Mouse (Mus musculus): ENCODE data around the gene Gpr85. TPM values are rescaled to one million over a fixed set of nuclear protein-coding genes. Genes with fewer than 3 reads are reported as not detected.
A peak's percentile ranks its signal among the peaks of the same experiment; 100 is the strongest.

The Gpr85 gene
- polyA plus RNA-seq (2016; fragmentation: Nextera tagmentation; extraction: Ambion mirVana) = 4.3 and 5.6 TPM in 2 replicates

DNA sequence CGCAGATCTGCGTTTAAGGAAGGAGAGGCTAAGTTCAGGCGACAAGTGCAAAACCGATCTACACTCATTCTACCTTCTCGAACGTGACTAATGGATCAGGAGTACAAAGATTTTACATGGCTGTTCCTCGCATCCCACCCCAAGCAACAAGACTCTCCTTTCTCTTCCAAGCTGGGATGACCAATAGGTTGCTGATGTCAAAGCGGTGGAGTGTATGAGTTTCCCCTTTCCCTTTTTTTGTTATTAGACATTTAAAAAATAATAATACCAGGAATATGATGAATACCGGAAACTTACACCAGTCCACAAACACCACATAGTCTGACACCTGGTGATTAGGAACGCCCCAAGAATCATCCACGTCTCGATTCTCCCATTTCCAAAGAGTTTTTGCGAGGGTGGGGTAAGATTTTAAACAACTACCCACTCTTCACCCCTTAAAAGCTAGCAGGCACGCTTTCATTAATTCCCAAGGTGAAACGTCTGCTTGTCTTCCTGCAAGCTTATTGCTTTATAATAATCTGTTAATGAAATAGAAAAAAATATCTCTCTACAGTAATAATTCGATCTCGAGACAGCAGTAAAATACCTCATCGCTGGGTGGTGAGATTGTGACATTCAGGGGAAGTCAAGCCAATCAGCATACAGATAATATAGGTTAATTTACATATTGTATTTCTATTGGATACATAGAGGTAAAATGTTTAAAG, at the start of gene Gpr85:
TSS of gene Gpr85 (minus strand) at position 598 of the 710 bp plus-strand sequence.
- H3K36me3 ChIP-seq = no peaks in the 10 kb centered on the region
- H3K9me3 ChIP-seq = no peaks in the 10 kb centered on the region
- no peaks in the 10 kb centered on the region for H3K4me1 ChIP-seq
- WGBS = 48% methylated on average over 18 of the region's 18 CpGs
- H3K4me3 ChIP-seq = peak within 1 kb of the TSS; percentile 69
- H3K27me3 ChIP-seq (ENCODE audit: insufficient read depth, poor library complexity, severe bottlenecking) = no peaks in the 10 kb centered on the region; the same call in 1 of the 2 replicates
- H3K27ac ChIP-seq = peak within 1 kb of the TSS; percentile 94
- no peak for DNase-seq (ENCODE audit: low spot score)

DNA sequence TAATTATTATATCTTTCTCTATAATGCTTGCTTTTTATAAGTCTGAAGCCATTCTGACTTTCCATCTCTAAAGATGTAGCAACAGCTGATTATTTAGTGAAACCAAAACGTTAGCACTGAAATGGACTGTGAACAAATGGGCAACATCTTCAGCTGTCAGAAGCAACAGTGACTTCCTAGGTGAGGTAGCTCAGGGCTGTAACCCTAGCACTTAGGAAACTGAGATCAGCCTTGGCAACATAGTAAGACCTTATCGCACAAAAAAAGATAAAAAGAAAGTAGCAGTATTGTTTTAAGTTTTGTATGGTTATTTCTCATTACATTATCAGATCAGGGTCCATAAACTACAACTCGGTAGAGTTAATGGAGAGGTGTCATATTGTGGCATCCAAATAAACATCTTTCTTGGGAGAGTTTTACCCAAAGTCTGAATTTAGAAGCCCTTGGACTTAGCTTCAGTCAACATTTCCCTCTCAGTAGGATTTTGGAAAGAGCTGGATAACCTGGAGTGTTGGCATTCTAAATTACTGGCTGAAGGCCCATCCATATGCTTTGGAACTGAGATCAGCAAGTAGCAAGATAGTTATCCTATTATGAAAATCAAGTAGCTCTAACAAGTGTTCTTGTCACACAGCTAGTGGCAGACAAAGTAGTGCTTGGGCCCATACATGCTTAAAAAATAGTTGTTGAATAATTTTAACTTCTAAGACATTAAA, 45.3 kb upstream of the Gpr85 start:
- DNase-seq (ENCODE audit: low spot score) = no peak
- no peak overlapping the region for H3K27ac ChIP-seq
- H3K4me1 ChIP-seq = no peaks in the 10 kb centered on the region
- H3K36me3 ChIP-seq = peaks cover 4% of the 10 kb centered on the region; the same call in 1 of the 2 replicates
- 80% methylated on average over 3 of the region's 3 CpGs for WGBS
- H3K27me3 ChIP-seq (ENCODE audit: insufficient read depth, poor library complexity, severe bottlenecking) = no peaks in the 10 kb centered on the region
- H3K9me3 ChIP-seq = no peaks in the 10 kb centered on the region; the same call in 1 of the 2 replicates
- no peak overlapping the region for H3K4me3 ChIP-seq

GRCm38 (mm10) chr6:13882919-13883318, 43.2 kb upstream of the Gpr85 start:
- no peak for DNase-seq (ENCODE audit: low spot score)
- H3K27ac ChIP-seq = no peak overlapping the region
- H3K9me3 ChIP-seq = no peaks in the 10 kb centered on the region; the same call in 1 of the 2 replicates
- peaks cover 4% of the 10 kb centered on the region; the same call in 1 of the 2 replicates for H3K36me3 ChIP-seq
- H3K4me3 ChIP-seq = no peak overlapping the region
- H3K27me3 ChIP-seq (ENCODE audit: insufficient read depth, poor library complexity, severe bottlenecking) = no peaks in the 10 kb centered on the region
- no peaks in the 10 kb centered on the region for H3K4me1 ChIP-seq

DNA sequence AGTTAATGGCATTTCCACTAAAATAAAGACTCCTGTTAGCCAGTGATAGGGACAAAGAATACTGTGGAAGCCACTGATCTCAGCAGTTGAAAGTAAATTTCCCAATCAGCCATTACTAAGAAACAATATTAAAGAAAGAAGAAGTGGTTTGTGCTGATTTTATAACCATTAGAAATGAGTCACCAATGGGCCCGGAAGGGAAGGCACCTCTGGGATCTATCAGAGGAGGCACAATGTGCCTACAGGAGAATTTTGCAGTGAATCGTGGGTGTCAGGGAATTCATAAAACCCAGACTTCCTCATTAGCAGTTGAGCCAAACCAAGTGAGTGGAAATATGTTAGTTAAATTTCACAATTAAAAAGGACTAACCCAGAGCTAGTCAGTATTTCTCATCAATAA, 34.2 kb upstream of the Gpr85 start:
- H3K27me3 ChIP-seq (ENCODE audit: insufficient read depth, poor library complexity, severe bottlenecking) = no peaks in the 10 kb centered on the region
- H3K4me1 ChIP-seq = peaks cover 5% of the 10 kb centered on the region
- H3K36me3 ChIP-seq = peaks cover 3% of the 10 kb centered on the region; the same call in 1 of the 2 replicates
- no peaks in the 10 kb centered on the region for H3K9me3 ChIP-seq
- DNase-seq (ENCODE audit: low spot score) = no peak
- no peak overlapping the region for H3K4me3 ChIP-seq
- H3K27ac ChIP-seq = no peak overlapping the region
- WGBS = 77% methylated on average over 2 of the region's 2 CpGs

GRCm38 (mm10) chr6:13872076-13872475, 32.3 kb upstream of the Gpr85 start:
- peak overlapping the region; percentile 66 for H3K4me3 ChIP-seq
- H3K36me3 ChIP-seq = peaks cover 12% of the 10 kb centered on the region
- H3K4me1 ChIP-seq = peaks cover 5% of the 10 kb centered on the region
- H3K27me3 ChIP-seq (ENCODE audit: insufficient read depth, poor library complexity, severe bottlenecking) = no peaks in the 10 kb centered on the region
- H3K9me3 ChIP-seq = no peaks in the 10 kb centered on the region
- H3K27ac ChIP-seq = peak overlapping the region; percentile 92; the same call in 1 of the 2 replicates
- 77% methylated on average over 7 of the region's 7 CpGs for WGBS
- DNase-seq (ENCODE audit: low spot score) = no peak

DNA sequence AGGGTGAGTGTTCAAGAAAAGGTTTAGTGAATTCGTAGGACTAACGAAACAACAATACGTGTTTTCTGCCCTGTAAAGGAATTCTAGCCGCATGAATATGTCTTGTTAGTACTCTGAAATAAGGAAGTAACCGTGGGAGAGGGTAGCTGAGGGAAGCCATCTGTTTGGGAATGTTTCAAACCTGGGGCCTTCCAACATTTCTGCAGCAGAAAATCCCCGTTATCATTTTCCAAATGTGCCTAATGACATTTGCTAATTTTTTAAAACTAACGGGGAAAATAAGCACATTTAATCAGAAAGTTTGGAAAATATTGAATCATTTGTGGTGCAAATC, 31.9 kb upstream of the Gpr85 start:
- 4% methylated on average over 7 of the region's 7 CpGs for WGBS
- Histone ChIP-seq H3K27me3 (ENCODE audit: insufficient read depth, poor library complexity, severe bottlenecking) (no peaks in the 10 kb centered on the region), H3K36me3 (peaks cover 12% of the 10 kb centered on the region), H3K4me3 (peak overlapping the region; percentile 66), H3K9me3 (no peaks in the 10 kb centered on the region), H3K27ac (peak overlapping the region; percentile 92), H3K4me1 (peaks cover 5% of the 10 kb centered on the region)
- DNase-seq (ENCODE audit: low spot score) = no peak

- Histone ChIP-seq H3K4me3 (peak within 1 kb of the TSS; percentile 66), H3K27ac (peak within 1 kb of the TSS; percentile 92), H3K27me3 (ENCODE audit: insufficient read depth, poor library complexity, severe bottlenecking) (no peaks in the 10 kb centered on the region), H3K9me3 (no peaks in the 10 kb centered on the region), H3K36me3 (peaks cover 12% of the 10 kb centered on the region), H3K4me1 (peaks cover 5% of the 10 kb centered on the region)
- peak; percentile 96 for DNase-seq (ENCODE audit: low spot score)
- WGBS = 3% methylated on average over 19 of the region's 19 CpGs
These were observed 31.3 kb upstream of the Gpr85 start, which contains the start of gene 2610001J05Rik for GRCm38 (mm10) chr6:13870919-13871624. Gene 2610001J05Rik, minus strand, starts transcription at chr6:13871518.

DNA sequence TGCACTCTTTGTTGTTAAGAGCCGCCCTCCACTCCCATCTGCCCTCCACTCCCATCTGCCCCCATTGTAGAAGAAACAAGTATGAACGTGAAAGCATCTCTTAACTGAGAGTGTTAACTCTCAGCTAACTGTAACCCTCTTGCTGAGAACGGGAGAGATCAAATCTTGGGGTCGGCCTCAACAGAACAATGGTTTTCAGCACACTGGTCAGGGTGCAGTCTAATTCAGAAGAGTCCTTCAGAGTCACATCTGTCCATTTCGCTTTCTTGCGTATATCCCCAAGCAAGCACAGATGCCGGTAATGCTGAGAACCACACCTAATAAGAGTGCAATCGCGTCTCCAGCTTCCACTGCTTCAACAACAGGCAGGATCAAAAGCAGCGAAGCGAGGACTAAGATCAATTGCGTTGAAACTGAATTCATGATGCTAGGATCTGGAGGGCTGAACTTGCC, 30.6 kb upstream of the Gpr85 start:
- Histone ChIP-seq H3K36me3 (peaks cover 12% of the 10 kb centered on the region), H3K4me3 (peak overlapping the region; percentile 66), H3K9me3 (no peaks in the 10 kb centered on the region), H3K27me3 (ENCODE audit: insufficient read depth, poor library complexity, severe bottlenecking) (no peaks in the 10 kb centered on the region), H3K27ac (peak overlapping the region; percentile 72), H3K4me1 (peaks cover 5% of the 10 kb centered on the region)
- no peak for DNase-seq (ENCODE audit: low spot score)
- 61% methylated on average over 12 of the region's 12 CpGs for WGBS

DNA sequence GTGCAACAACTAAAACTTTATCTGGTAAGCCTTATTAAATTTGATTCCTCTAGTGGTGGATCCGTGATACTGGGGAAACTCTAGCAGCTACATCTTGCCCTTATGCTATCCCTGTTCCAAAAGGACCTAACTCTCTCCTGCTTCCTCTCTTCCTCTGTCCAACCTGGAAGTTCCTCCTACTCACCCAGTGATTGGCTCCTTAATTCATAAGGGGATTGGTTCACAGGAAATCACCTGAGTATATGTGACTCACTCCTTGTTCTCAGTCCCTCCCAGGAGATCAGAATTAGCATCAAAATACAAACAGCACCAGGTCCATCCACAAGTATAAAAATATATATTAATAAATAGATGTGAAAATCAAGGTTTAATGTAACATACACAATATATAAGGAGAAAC, 20.9 kb upstream of the Gpr85 start:
- Histone ChIP-seq H3K4me1 (no peaks in the 10 kb centered on the region; the same call in 1 of the 2 replicates), H3K27me3 (ENCODE audit: insufficient read depth, poor library complexity, severe bottlenecking) (no peaks in the 10 kb centered on the region), H3K27ac (0 out of 2 replicates have a peak overlapping the region, but pooled peaks have one; percentile 4)

DNA sequence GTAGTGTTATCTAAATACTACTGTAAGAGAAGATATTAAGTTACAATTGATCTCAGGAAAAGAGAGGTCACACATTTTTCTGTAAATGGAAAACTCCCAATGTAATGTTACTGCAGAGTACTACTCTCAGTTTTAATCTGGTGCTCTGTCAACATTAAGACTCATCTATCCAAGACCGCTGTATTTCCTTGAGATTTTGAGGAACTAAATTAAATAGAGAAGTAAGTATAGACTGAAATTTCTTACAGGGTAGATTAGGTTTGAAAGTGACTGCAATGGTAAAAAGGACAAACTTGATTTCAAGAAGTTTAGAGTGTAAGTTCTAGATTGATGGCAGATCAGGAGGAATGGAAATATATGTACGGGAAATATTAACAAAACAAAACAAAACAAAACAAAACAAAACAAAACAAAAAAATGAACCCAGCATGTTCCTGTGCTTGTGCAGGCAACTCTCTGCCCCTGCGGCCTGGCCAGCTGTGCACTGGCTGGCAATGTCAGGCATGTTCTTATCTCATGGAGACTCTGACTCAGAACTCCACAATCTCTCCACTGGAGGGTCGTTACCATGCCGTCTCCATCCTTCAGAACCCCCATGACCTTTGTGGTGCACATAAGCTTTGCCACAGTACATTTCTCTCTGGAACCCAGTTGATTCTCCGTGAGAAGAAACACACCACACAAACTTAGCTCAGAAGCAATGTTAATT, 20.3 kb upstream of the Gpr85 start:
- Histone ChIP-seq H3K27me3 (ENCODE audit: insufficient read depth, poor library complexity, severe bottlenecking) (no peaks in the 10 kb centered on the region), H3K36me3 (no peaks in the 10 kb centered on the region), H3K4me3 (no peak overlapping the region), H3K9me3 (no peaks in the 10 kb centered on the region), H3K4me1 (no peaks in the 10 kb centered on the region; the same call in 1 of the 2 replicates), H3K27ac (peak overlapping the region; percentile 4; the same call in 1 of the 2 replicates)
- DNase-seq (ENCODE audit: low spot score) = peak; percentile 75
- 39% methylated on average over 6 of the region's 6 CpGs for WGBS

More for the DNA sequence above, 20.9 kb upstream of the Gpr85 start:
- DNase-seq (ENCODE audit: low spot score) = no peak
- H3K4me3 ChIP-seq = no peak overlapping the region
- no peaks in the 10 kb centered on the region for H3K9me3 ChIP-seq
- WGBS = 76% methylated on average over 1 of the region's 1 CpGs
- no peaks in the 10 kb centered on the region for H3K36me3 ChIP-seq

DNA sequence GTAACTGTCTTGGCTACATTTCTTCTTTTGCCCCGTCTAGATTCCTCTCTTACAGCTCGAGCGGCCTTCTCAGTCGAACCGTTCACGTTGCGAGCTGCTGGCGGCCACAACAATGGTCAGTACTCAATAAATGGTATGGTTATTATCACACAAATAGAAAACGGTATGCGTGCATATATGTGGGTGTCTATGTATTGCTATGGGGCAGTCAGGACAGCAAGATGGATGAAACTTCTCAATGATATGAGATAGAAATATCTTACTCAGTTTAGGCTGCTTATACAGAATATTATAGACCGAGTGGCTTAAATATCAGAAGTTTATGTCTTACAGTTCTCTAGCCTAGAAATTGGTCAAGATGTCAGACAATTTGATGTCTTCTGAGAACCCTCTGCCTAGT, 14.5 kb upstream of the Gpr85 start:
- Histone ChIP-seq H3K27me3 (ENCODE audit: insufficient read depth, poor library complexity, severe bottlenecking) (no peaks in the 10 kb centered on the region), H3K36me3 (no peaks in the 10 kb centered on the region), H3K4me3 (no peak overlapping the region), H3K4me1 (no peaks in the 10 kb centered on the region), H3K9me3 (no peaks in the 10 kb centered on the region), H3K27ac (no peak overlapping the region)
- 31% methylated on average over 11 of the region's 11 CpGs for WGBS
- DNase-seq (ENCODE audit: low spot score) = no peak

DNA sequence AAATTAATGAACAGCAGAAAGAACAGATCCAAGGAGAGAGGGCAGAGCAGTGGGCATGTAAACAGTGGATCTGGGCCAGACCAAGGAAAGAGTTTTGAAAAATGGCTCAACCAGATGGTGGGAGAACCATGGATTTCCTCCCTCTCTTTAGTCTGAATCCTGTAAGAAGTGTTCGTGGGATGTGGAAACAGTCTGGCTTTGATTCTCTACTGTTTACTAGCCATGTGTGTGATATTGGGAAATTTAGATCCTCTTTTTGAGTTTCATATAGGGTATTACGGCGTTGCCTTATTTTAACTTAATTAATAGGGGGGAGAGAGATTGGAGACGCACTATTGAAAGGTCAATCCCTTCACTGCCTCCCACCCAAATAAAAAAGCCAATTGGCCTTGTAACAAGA, 13.5 kb upstream of the Gpr85 start:
- no peak overlapping the region for H3K4me3 ChIP-seq
- H3K27me3 ChIP-seq (ENCODE audit: insufficient read depth, poor library complexity, severe bottlenecking) = no peaks in the 10 kb centered on the region
- H3K4me1 ChIP-seq = no peaks in the 10 kb centered on the region
- WGBS = 86% methylated on average over 4 of the region's 4 CpGs
- DNase-seq (ENCODE audit: low spot score) = no peak
- H3K9me3 ChIP-seq = no peaks in the 10 kb centered on the region
- no peaks in the 10 kb centered on the region for H3K36me3 ChIP-seq
- no peak overlapping the region for H3K27ac ChIP-seq
